Mouse (Mus musculus) olfactory bulb, adult 2 months (tissue): Measurements from ENCODE around the gene Slc25a28.

Source experiments
- CTCF ChIP-seq: fragments of 200-500 bp; IDR thresholded peaks from 2 replicates; pipeline ENCODE4 v1.5.1; 2012; ENCODE audit warnings: low read depth, mild to moderate bottlenecking, low read length, moderate library complexity; ENCODE audit not compliant: insufficient read depth
- POLR2A ChIP-seq: fragments of 200-500 bp; IDR thresholded peaks from 2 replicates; pipeline ENCODE4 v1.6.1; 2012; ENCODE audit warnings: mild to moderate bottlenecking, low read depth, low read length, moderate library complexity; ENCODE audit not compliant: insufficient read depth

DNA sequence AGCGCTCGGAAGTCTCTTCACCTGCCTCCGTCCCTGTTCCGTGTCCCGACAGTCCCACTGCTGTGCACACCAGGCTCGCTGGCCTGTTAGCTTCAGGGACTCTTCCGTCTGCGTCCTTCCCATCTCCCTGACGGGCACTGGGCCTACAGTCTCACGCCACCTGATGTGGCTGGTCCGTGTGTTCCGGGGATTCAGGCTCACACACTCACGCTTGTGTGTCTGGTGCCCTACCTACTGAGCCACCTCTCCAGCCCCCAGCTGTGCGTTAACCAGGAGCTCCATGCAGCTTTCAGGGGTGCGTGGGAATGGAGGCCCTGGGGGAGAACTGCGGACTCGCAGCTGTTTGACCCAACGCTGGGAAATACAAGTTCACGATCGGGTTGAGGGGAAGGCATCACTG lies 49.5 kb upstream of the Slc25a28 start:
- TF ChIP-seq CTCF (no peak), POLR2A (no peak)
